Mouse (Mus musculus) thymus, adult 2 months (tissue): ENCODE measurements around the gene Timm8a2. TPM values are rescaled to one million over a fixed set of nuclear protein-coding genes. Genes with fewer than 3 reads are reported as not detected.

ENCODE experiments used
- DNase-seq: peaks from one replicate; pipeline ENCODE4 v3.0.0; 2021
- H3K27ac ChIP-seq: fragments of 200-500 bp; 2 replicates; pipeline ENCODE4 v1.5.1; 2012; ENCODE audit warnings: low read length, control low read depth; ENCODE audit not compliant: control insufficient read depth, insufficient read depth
- H3K27me3 ChIP-seq: fragments of 200-500 bp; 2 replicates; pipeline ENCODE4 v1.6.1; 2012; ENCODE audit warnings: mild to moderate bottlenecking, low read length, moderate library complexity, mixed read lengths; ENCODE audit not compliant: control insufficient read depth, insufficient read depth
- H3K36me3 ChIP-seq: fragments of 200-500 bp; 2 replicates; pipeline ENCODE4 v1.6.1; 2012; ENCODE audit warnings: mild to moderate bottlenecking, low read length, moderate library complexity; ENCODE audit not compliant: control insufficient read depth, insufficient read depth
- H3K4me1 ChIP-seq: fragments of 200-500 bp; replicated peaks from 2 replicates; pipeline ENCODE4 v1.6.1; 2012; ENCODE audit warnings: low read length; ENCODE audit not compliant: control insufficient read depth, insufficient read depth
- H3K4me3 ChIP-seq: fragments of 200-500 bp; 2 replicates; pipeline ENCODE4 v1.5.1; 2012; ENCODE audit warnings: mild to moderate bottlenecking, low read length, control low read depth, moderate library complexity; ENCODE audit not compliant: control insufficient read depth, insufficient read depth
- CTCF ChIP-seq: fragments of 200-500 bp; IDR thresholded peaks from 2 replicates; pipeline ENCODE4 v1.5.1; 2012; ENCODE audit warnings: mild to moderate bottlenecking, control low read depth, low read length, moderate library complexity, borderline replicate concordance; ENCODE audit not compliant: control insufficient read depth, poor library complexity, insufficient read depth; ENCODE audit errors: extremely low read depth
- POLR2A ChIP-seq: fragments of 200-500 bp; IDR thresholded peaks from 2 replicates; pipeline ENCODE4 v1.6.1; 2012; ENCODE audit warnings: mild to moderate bottlenecking, low read length, control low read depth, moderate library complexity; ENCODE audit not compliant: control insufficient read depth, poor library complexity, insufficient read depth; ENCODE audit errors: extremely low read depth
- WGBS: fragments of 180-500 bp; shearing (Covaris S2); methylation state at CpG from one replicate; pipeline ENCODE4 v1.1.7; 2018; 5-methylcytosine and 5-hydroxymethylcytosine counted together
- polyA plus RNA-seq: library from polyadenylated mRNA; depleted of rRNA; stranded (reverse); fragments of >200 nt; gene quantifications from 2 replicates; pipeline ENCODE4 v1.2.3, GENCODE M21; 2012; rRNA removed

Gene Timm8a2
- polyA plus RNA-seq, 1 experiment, result 0.38 TPM

DNA sequence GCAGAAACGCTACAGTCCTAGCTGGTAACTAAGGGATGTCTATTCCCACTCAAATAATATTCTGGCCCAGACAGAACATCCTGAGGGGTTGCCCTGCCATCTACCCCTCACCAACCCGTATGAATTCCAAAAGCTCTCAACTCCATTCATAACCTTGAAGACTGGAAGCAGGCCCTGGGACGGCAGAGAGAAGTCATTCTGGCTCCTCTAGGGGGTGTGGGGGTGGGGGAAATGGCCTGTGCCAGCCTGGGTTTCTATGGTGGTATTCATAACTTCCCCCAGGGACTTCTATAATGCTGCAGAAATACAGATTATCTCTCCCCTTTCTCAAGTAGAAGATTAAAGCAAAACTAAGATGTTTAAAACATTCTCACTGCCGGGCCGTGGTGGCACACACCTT lies 45.4 kb downstream of the Timm8a2 start:
- H3K27ac ChIP-seq, result no peak overlapping the region
- no peaks in the 10 kb centered on the region for H3K36me3 ChIP-seq
- H3K4me3 ChIP-seq, result no peak overlapping the region
- no peaks in the 10 kb centered on the region for H3K4me1 ChIP-seq
- WGBS, result 90% methylated on average over 5 of the region's 5 CpGs
- no peaks in the 10 kb centered on the region for H3K27me3 ChIP-seq
- no peak for DNase-seq
- TF ChIP-seq CTCF (no peak), POLR2A (no peak)

DNA sequence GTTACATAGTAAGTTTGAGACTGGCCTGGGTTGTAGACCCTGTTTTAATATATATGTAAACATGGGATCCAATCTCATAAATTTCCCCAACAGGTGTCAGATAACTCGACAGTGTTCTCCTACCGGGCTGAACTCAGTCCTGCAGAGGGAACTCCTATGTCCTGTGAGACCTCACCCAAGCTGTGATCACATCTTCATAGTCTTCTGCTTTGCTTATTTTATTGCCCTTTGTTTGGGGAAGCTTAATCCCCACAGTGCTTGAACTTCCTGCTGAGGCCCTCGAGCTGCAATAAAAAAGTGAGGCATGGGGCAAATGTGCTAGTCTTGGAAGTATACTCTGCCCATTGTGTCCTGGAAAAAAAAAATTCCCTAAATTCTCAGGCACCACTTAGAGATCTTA lies 46.8 kb downstream of the Timm8a2 start:
- TF ChIP-seq CTCF (no peak), POLR2A (no peak)
- H3K4me3 ChIP-seq, result no peak overlapping the region
- H3K4me1 ChIP-seq, result no peaks in the 10 kb centered on the region
- WGBS, result 42% methylated on average over 3 of the region's 3 CpGs
- no peak for DNase-seq
- no peak overlapping the region for H3K27ac ChIP-seq
- no peaks in the 10 kb centered on the region for H3K36me3 ChIP-seq
- H3K27me3 ChIP-seq, result no peaks in the 10 kb centered on the region

DNA sequence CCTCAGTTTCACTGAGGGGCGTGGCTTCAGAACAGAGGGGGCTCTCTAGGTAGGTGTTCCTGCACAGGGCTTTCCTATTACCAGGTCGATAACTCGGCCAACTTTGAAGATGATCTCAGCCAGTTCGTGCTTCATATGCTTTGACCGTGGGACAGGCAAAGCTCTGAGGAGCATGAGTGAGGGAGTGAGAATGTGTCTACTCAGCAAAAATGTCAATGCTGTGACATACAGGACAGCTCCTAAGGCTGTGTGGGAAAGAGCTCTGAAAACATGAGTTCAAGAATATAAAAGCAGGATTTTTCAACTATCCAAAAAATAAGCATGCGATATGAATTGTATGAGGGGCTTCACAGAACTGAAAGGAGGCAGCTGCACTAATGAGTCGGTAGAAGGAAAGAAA lies 49.0 kb downstream of the Timm8a2 start:
- Histone ChIP-seq H3K27ac (no peak overlapping the region), H3K36me3 (no peaks in the 10 kb centered on the region), H3K27me3 (no peaks in the 10 kb centered on the region), H3K4me3 (no peak overlapping the region), H3K4me1 (no peaks in the 10 kb centered on the region)
- TF ChIP-seq POLR2A (no peak), CTCF (no peak)
- no peak for DNase-seq
- WGBS, result 90% methylated on average over 7 of the region's 7 CpGs

DNA sequence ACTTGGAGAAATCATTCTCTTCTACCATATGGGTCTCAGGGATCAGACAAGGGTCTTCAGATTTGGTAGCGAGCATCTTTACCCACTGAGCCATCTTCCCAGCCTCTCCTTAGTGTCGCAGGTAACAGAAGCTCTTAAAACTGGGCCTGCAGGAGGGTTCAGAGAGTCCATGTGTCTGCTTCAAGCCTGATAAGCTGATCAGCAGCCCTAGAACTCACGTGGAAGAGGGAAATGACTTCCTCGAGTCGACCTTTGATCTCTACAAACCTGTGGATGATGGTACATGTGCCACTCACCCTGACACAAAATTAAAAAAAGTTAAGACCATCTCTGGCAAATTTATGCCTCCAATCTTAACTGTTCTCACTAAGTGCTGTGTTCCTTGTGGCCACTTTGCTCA lies 53.5 kb downstream of the Timm8a2 start:
- H3K4me1 ChIP-seq, result no peaks in the 10 kb centered on the region
- no peaks in the 10 kb centered on the region for H3K36me3 ChIP-seq
- DNase-seq, result no peak
- H3K27ac ChIP-seq, result no peak overlapping the region
- H3K27me3 ChIP-seq, result no peaks in the 10 kb centered on the region
- TF ChIP-seq CTCF, result no peak
- no peak for TF ChIP-seq POLR2A
- H3K4me3 ChIP-seq, result no peak overlapping the region
- 82% methylated on average over 5 of the region's 5 CpGs for WGBS

Other genes starting within 250 kb of the Timm8a2 start
- gene Dock9, start 236.8 kb upstream of the Timm8a2 start, polyA plus RNA-seq, result 12.9 and 13.2 TPM in 2 replicates
- gene Ubac2, start 156.1 kb upstream of the Timm8a2 start, polyA plus RNA-seq, result 102 TPM in 2 replicates
- 24.8 and 32.8 TPM in 2 replicates for gene Gpr18, start 118.9 kb upstream of the Timm8a2 start, polyA plus RNA-seq
- gene Gpr183, start 69.5 kb upstream of the Timm8a2 start, polyA plus RNA-seq, result 10.1 and 10.3 TPM in 2 replicates
- 161 and 179 TPM in 2 replicates for gene Tm9sf2, start 72.4 kb downstream of the Timm8a2 start, polyA plus RNA-seq
- gene Clybl, start 147.0 kb downstream of the Timm8a2 start, polyA plus RNA-seq, result 4.3 and 5.5 TPM in 2 replicates